Mouse (Mus musculus): ENCODE data around the gene Idi1.
"Not testable (repeated sequence)": the region's sequence is repeated elsewhere in the genome, so short reads cannot be mapped to it uniquely, and the experiment has no call there.

DNA sequence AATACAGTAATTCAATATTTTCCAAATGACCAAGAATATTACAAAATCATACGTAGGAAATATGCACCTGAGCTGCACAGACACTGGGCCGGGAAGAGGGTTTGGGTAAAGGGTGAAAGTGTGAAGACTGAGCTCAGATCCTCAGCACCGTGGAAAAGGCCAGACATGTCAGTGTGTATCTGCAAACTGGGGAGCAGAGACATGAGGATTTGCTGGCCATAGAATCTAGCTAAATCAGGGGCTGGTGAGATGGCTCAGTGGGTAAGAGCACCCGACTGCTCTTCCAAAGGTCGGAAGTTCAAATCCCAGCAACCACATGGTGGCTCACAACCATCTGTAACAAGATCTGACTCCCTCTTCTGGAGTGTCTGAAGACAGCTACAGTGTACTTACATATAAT, 1.4 kb upstream of the Idi1 start:
- not testable (repeated sequence) for TF ChIP-seq CTCF (IDR thresholded peaks at IDR 0.05; ENCODE audit: low read depth, low read length); EP300 (IDR thresholded peaks at IDR 0.05; ENCODE audit: insufficient read depth, low read depth, low read length); POLR2A (IDR thresholded peaks at IDR 0.05; ENCODE audit: insufficient read depth, low read length)
